Mouse (Mus musculus): ENCODE results near the gene Prkch. TPM values are rescaled to one million over a fixed set of nuclear protein-coding genes. Genes with fewer than 3 reads are reported as not detected.

Gene Prkch
- polyA plus RNA-seq, 1 experiment from 2014 or later, result 6.4 TPM

- H3K27ac ChIP-seq (ENCODE audit: low read depth, low read length), result no peak overlapping the region
- H3K4me2 ChIP-seq (ENCODE audit: low read length), result no peak overlapping the region
- no peaks in the 10 kb centered on the region for H3K27me3 ChIP-seq (replicated peaks; ENCODE audit: control insufficient read depth, insufficient read depth, low read length)
- peaks cover 3% of the 10 kb centered on the region; the same call in 1 of the 2 replicates for H3K4me1 ChIP-seq (ENCODE audit: control insufficient read depth, insufficient read depth, low read depth, low read length)
- no peak overlapping the region for H3K4me3 ChIP-seq (ENCODE audit: low read length)
- no peaks in the 10 kb centered on the region for H3K9me3 ChIP-seq (ENCODE audit: control insufficient read depth, low read length)
- no peak for ATAC-seq
- H3K36me3 ChIP-seq (ENCODE audit: control insufficient read depth, insufficient read depth, low read length), result no peaks in the 10 kb centered on the region
- no peak overlapping the region for H3K9ac ChIP-seq (ENCODE audit: low read depth, low read length)
- 53% methylated on average over 5 of the region's 5 CpGs for WGBS
Observed at GRCm38 (mm10) chr12:73806003-73806402, 221.4 kb downstream of the Prkch start.

- 69% methylated on average over 2 of the region's 2 CpGs for WGBS
- Histone ChIP-seq H3K27me3 (replicated peaks; ENCODE audit: control insufficient read depth, insufficient read depth, low read length) (no peaks in the 10 kb centered on the region), H3K4me1 (ENCODE audit: control insufficient read depth, insufficient read depth, low read depth, low read length) (peaks cover 3% of the 10 kb centered on the region; the same call in 1 of the 2 replicates), H3K4me3 (ENCODE audit: low read length) (no peak overlapping the region), H3K36me3 (ENCODE audit: control insufficient read depth, insufficient read depth, low read length) (no peaks in the 10 kb centered on the region), H3K9me3 (ENCODE audit: control insufficient read depth, low read length) (no peaks in the 10 kb centered on the region), H3K9ac (ENCODE audit: low read depth, low read length) (no peak overlapping the region), H3K4me2 (ENCODE audit: low read length) (no peak overlapping the region), H3K27ac (ENCODE audit: low read depth, low read length) (no peak overlapping the region)
- ATAC-seq, result no peak
Observed at GRCm38 (mm10) chr12:73807228-73807627, 222.6 kb downstream of the Prkch start.

DNA sequence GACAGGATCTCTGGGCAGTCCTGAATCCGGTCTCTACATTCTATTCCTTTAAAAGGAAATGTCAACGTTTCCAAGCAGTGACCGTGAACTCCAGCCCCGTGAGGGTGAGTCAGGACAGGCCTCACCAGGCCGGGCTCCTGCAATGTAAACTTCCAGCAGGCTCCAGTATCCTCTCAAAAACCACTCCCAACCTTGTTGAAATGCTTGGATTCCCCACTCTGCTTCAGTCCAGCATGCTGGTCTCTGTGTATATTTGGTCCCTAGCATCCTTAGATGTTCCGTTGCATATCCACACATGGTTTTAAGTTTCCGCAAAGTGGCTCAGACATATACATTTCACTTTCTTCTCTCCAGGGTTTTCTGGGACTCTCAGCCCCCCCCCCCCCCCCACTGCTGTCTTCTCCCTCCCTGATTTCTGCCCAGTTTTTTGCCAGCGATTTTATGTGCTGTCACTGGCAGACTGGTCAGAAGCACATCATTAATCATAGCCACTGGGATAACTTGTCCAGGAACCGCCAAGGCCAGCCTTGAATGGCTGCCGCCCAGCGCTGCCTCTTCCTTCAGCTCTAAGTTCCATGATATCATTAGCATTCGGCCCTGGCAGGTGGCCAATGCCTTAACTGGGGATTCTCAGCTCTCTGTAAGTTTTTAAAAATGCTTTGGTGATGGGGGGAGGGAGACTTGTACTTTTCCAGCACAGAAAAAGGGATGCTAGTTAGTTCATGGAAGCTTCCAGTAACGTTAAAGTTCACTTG is 225.6 kb downstream of the Prkch start:
- no peak overlapping the region for H3K4me3 ChIP-seq (ENCODE audit: low read length)
- H3K9ac ChIP-seq (ENCODE audit: low read depth, low read length), result no peak overlapping the region
- peak; percentile 76 for ATAC-seq
- H3K27me3 ChIP-seq (replicated peaks; ENCODE audit: control insufficient read depth, insufficient read depth, low read length), result no peaks in the 10 kb centered on the region
- H3K9me3 ChIP-seq (ENCODE audit: control insufficient read depth, low read length), result no peaks in the 10 kb centered on the region
- no peak overlapping the region for H3K27ac ChIP-seq (ENCODE audit: low read depth, low read length)
- H3K4me2 ChIP-seq (ENCODE audit: low read length), result no peak overlapping the region
- WGBS, result 46% methylated on average over 13 of the region's 13 CpGs
- H3K4me1 ChIP-seq (ENCODE audit: control insufficient read depth, insufficient read depth, low read depth, low read length), result peaks cover 3% of the 10 kb centered on the region; the same call in 1 of the 2 replicates
- no peaks in the 10 kb centered on the region for H3K36me3 ChIP-seq (ENCODE audit: control insufficient read depth, insufficient read depth, low read length)

- Histone ChIP-seq H3K27me3 (replicated peaks; ENCODE audit: control insufficient read depth, insufficient read depth, low read length) (no peaks in the 10 kb centered on the region), H3K4me3 (ENCODE audit: low read length) (no peak overlapping the region), H3K9me3 (ENCODE audit: control insufficient read depth, low read length) (no peaks in the 10 kb centered on the region), H3K36me3 (ENCODE audit: control insufficient read depth, insufficient read depth, low read length) (no peaks in the 10 kb centered on the region), H3K27ac (ENCODE audit: low read depth, low read length) (no peak overlapping the region), H3K4me1 (ENCODE audit: control insufficient read depth, insufficient read depth, low read depth, low read length) (peaks cover 3% of the 10 kb centered on the region; the same call in 1 of the 2 replicates), H3K4me2 (ENCODE audit: low read length) (no peak overlapping the region), H3K9ac (ENCODE audit: low read depth, low read length) (no peak overlapping the region)
- whole genome bisulfite sequencing, result 52% methylated on average over 5 of the region's 5 CpGs
- ATAC-seq, result no peak
Observed at GRCm38 (mm10) chr12:73810903-73811302, 226.3 kb downstream of the Prkch start.

DNA sequence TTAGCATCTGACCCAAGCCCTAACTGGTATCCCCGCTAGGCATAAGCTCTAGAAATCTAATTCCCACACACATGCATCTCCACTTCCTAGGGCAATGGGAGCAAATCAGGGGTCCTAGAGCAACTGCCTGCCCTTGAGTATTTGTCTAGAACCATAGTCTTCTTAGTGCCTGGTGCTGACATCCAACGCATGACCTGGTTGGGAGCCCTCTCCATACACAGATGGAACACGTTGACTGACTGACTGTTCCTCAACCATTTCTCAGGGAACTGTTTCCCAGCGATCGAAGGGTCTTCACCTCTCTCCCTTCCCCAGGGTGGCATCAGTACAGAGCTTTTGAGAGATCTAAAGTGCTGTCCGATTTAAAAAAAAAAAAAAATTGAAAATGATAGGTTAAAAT is 227.6 kb downstream of the Prkch start:
- Histone ChIP-seq H3K27me3 (replicated peaks; ENCODE audit: control insufficient read depth, insufficient read depth, low read length) (no peaks in the 10 kb centered on the region), H3K27ac (ENCODE audit: low read depth, low read length) (no peak overlapping the region), H3K4me1 (ENCODE audit: control insufficient read depth, insufficient read depth, low read depth, low read length) (peaks cover 3% of the 10 kb centered on the region; the same call in 1 of the 2 replicates), H3K36me3 (ENCODE audit: control insufficient read depth, insufficient read depth, low read length) (no peaks in the 10 kb centered on the region), H3K4me3 (ENCODE audit: low read length) (no peak overlapping the region), H3K9me3 (ENCODE audit: control insufficient read depth, low read length) (no peaks in the 10 kb centered on the region), H3K9ac (ENCODE audit: low read depth, low read length) (no peak overlapping the region), H3K4me2 (ENCODE audit: low read length) (no peak overlapping the region)
- ATAC-seq, result no peak
- 86% methylated on average over 6 of the region's 6 CpGs for WGBS

GRCm38 (mm10) chr12:73813016-73813900 is 228.7 kb downstream of the Prkch start:
- H3K4me3 ChIP-seq (ENCODE audit: low read length), result no peak overlapping the region
- H3K27me3 ChIP-seq (replicated peaks; ENCODE audit: control insufficient read depth, insufficient read depth, low read length), result no peaks in the 10 kb centered on the region
- no peak overlapping the region for H3K9ac ChIP-seq (ENCODE audit: low read depth, low read length)
- H3K27ac ChIP-seq (ENCODE audit: low read depth, low read length), result no peak overlapping the region
- no peaks in the 10 kb centered on the region for H3K36me3 ChIP-seq (ENCODE audit: control insufficient read depth, insufficient read depth, low read length)
- H3K9me3 ChIP-seq (ENCODE audit: control insufficient read depth, low read length), result no peaks in the 10 kb centered on the region
- WGBS, result 73% methylated on average over 11 of the region's 11 CpGs
- H3K4me1 ChIP-seq (ENCODE audit: control insufficient read depth, insufficient read depth, low read depth, low read length), result peaks cover 3% of the 10 kb centered on the region; the same call in 1 of the 2 replicates
- ATAC-seq, result no peak; the same call in 1 of the 2 replicates
- H3K4me2 ChIP-seq (ENCODE audit: low read length), result no peak overlapping the region

DNA sequence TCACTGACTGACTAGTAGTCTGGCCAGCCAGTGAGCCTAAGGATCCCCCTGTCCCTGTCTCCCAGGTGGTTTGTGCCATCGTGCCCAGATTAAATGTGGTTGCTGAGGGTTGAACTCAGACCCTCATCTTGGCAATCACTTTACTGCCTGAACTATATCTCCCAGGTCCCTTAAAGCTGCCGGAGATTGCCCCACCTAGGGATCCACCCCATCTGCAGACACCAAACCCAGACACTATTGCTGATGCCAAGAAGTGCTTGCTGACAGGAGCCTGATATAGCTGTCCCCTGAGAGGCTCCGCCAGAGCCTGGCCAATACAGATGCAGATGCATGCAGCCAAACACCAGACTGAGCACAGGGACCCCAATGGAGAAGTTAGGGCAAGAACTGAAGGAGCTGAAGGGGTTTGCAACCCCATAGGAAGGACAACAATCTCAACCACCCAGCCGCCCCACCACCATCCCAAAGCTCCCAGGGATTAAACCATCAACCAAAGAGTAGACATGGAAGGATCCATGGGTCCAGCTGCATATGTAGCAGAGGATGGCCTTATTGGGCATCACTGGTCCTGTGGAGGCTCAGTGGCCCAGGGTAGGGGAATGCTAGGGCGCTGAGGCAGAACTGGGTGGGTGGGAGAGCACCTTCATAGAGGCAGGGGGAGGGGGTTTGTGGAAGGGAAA is 229.6 kb downstream of the Prkch start:
- no peak overlapping the region for H3K4me2 ChIP-seq (ENCODE audit: low read length)
- no peaks in the 10 kb centered on the region for H3K27me3 ChIP-seq (replicated peaks; ENCODE audit: control insufficient read depth, insufficient read depth, low read length)
- peaks cover 3% of the 10 kb centered on the region; the same call in 1 of the 2 replicates for H3K4me1 ChIP-seq (ENCODE audit: control insufficient read depth, insufficient read depth, low read depth, low read length)
- no peaks in the 10 kb centered on the region for H3K9me3 ChIP-seq (ENCODE audit: control insufficient read depth, low read length)
- H3K4me3 ChIP-seq (ENCODE audit: low read length), result no peak overlapping the region
- no peak for ATAC-seq
- H3K27ac ChIP-seq (ENCODE audit: low read depth, low read length), result no peak overlapping the region
- WGBS, result 88% methylated on average over 5 of the region's 5 CpGs
- H3K9ac ChIP-seq (ENCODE audit: low read depth, low read length), result no peak overlapping the region
- H3K36me3 ChIP-seq (ENCODE audit: control insufficient read depth, insufficient read depth, low read length), result no peaks in the 10 kb centered on the region

- H3K9me3 ChIP-seq (ENCODE audit: control insufficient read depth, low read length), result no peaks in the 10 kb centered on the region
- no peak overlapping the region for H3K9ac ChIP-seq (ENCODE audit: low read depth, low read length)
- ATAC-seq, result no peak
- no peak overlapping the region for H3K4me3 ChIP-seq (ENCODE audit: low read length)
- H3K27me3 ChIP-seq (replicated peaks; ENCODE audit: control insufficient read depth, insufficient read depth, low read length), result no peaks in the 10 kb centered on the region
- no peak overlapping the region for H3K27ac ChIP-seq (ENCODE audit: low read depth, low read length)
- WGBS, result 83% methylated on average over 2 of the region's 2 CpGs
- H3K36me3 ChIP-seq (ENCODE audit: control insufficient read depth, insufficient read depth, low read length), result no peaks in the 10 kb centered on the region
- H3K4me1 ChIP-seq (ENCODE audit: control insufficient read depth, insufficient read depth, low read depth, low read length), result peaks cover 3% of the 10 kb centered on the region; the same call in 1 of the 2 replicates
- no peak overlapping the region for H3K4me2 ChIP-seq (ENCODE audit: low read length)
Observed at GRCm38 (mm10) chr12:73814897-73815296, 230.3 kb downstream of the Prkch start.

All from hindbrain, embryonic 16.5 days (tissue).